Mouse (Mus musculus) heart, postnatal 0 days (tissue): ENCODE measurements around the gene Ube2l3.

ENCODE experiments used
- CTCF ChIP-seq: IDR thresholded peaks from 2 replicates; pipeline ENCODE4 v1.5.1; 2016; ENCODE audit warnings: antibody characterized with exemption, control low read depth, low read depth
- EP300 ChIP-seq: IDR thresholded peaks from 2 replicates; pipeline ENCODE4 v1.6.1; 2016; ENCODE audit warnings: antibody characterized with exemption, low read depth

- no peak for TF ChIP-seq EP300
- peak; percentile 78 for TF ChIP-seq CTCF
Observed at GRCm38 (mm10) chr16:17204990-17205389, 2.5 kb upstream of the Ube2l3 start.
